Mouse (Mus musculus) MN1 (cell line): ENCODE data around the gene Meltf.

Experiments used
- DNase-seq: peaks from one replicate; pipeline ENCODE4 v3.0.0-alpha.2; 2016; ENCODE audit warnings: low spot score

The Meltf gene

GRCm38 (mm10) chr16:31893396-31894141 lies 15.0 kb downstream of the Meltf start:
- DNase-seq = no peak

DNA sequence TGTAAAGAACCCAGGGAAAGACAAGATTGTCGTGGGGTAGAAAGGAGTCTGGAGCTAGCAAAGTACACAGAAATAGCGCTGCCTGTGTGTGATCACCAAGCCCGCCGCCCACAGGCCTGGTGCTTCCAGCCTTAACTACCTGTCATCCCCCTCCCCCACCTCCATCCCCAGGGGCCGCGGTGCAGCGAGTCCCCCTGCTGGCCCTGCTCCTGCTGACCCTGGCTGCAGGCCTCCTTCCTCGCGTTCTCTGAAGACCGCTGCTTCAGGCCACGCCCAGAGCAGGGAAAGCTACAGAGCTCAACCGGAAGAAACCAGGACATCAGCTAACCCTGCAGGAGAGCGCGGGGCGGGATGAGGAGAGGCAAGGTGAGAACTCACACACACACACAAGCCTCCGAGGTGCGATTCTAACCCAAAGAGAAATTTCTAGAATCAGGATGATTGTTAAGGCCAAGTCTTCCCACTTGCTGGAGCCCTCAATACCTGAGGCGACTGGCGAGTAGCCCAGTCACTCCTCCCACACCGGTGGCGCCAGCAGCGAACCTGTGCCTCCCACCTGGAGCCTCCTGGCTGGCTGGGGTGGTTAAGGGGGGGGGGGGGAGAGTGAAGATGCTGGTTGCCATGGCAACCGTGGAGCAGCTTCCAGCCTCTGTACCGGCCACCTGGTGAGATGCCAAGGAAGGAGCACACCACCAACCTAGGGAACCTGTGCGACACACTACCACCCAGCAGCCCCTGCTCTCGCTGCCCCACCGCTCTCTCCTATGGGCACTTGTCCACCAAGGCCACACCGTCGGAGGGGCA lies 18.6 kb downstream of the Meltf start:
- DNase-seq = peak; percentile 69

GRCm38 (mm10) chr16:31898546-31899326 lies 20.1 kb downstream of the Meltf start:
- DNase-seq = no peak

- no peak for DNase-seq
Measured at GRCm38 (mm10) chr16:31901886-31902285, 23.3 kb downstream of the Meltf start.

DNA sequence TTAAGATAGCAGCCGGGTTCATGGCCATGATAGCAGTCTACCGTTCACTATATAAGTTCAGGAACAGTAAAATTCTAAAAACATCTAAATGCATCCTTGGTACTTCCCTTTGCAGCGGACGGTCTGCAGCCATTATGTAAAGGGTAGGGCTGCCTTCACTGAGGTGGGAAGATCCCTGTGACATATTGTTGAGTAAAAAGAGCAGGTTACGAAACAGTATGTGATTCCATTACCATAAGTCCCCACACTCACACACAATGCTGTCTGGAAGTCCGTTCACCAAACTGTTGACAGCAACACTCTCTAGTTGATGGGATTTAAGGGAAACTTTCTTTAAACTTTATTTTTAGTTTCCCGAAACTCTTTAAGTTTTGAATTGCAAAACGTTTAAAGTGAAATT lies 24.6 kb downstream of the Meltf start:
- DNase-seq = no peak

DNA sequence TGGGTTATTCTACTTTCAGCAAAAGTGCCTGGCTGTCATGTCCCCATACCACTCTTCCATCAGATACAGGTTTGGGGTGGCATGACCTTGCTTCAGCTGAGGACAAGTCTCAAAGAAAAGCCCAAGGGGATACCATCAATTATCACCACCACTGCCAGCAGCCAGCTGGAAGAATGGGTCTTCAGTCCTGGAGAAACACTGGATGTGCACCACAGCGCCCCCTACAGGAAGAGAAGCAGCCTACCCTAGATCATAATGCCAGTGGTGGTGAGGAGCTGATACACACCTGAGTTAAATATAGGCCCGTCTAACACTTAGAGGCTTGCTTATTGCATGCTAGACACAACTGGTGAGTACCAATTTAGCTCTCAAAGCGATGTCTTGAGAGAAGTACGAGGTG lies 26.7 kb downstream of the Meltf start:
- no peak for DNase-seq

- peak; percentile 42 for DNase-seq
Measured at GRCm38 (mm10) chr16:31905891-31906825, 27.5 kb downstream of the Meltf start.

DNA sequence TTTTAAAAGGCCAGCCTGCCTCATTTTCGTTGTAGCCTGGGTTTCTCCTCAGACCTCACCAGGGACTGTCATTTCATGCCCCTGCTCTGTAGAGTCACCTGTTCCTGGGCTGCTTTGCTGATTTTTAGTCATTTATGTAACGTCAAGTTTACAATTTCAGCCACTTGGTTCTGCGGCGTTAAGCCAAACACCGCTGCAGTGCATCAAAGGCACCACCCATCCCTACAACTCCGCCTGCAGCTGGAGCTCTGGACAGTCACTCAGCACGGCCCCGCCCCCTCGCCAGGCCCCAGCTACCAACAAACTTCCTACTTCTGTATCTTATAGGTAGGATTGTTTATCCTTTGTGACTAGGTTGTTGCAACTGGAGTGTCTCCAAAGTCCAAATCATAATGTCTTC lies 28.3 kb downstream of the Meltf start:
- peak; percentile 54 for DNase-seq

DNA sequence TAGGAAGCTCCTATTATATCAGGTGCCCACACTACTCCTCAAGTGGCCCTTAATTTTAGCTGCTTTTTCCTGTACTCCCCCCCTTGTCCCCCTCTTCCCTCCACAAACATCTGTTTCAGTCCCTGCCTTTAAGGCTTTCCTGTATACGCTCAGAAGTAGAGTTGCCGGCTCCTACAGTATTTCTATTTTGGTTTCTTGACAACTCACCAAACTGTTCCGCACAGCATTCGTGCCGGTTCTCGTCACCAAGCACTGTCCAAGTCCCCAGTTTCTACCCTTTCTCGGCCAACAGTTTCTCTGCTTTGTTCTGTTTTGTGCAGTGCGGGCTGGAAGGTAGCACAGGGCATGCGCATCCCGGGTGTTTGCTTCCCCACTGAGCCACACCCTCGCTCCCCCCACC lies 30.3 kb downstream of the Meltf start:
- no peak for DNase-seq

- DNase-seq = no peak
Measured at GRCm38 (mm10) chr16:31910281-31910847, 31.8 kb downstream of the Meltf start.

- no peak for DNase-seq
Measured at GRCm38 (mm10) chr16:31917776-31918175, 39.2 kb downstream of the Meltf start.

- DNase-seq = peak; percentile 83
Measured at GRCm38 (mm10) chr16:31918248-31918724, 39.7 kb downstream of the Meltf start.

DNA sequence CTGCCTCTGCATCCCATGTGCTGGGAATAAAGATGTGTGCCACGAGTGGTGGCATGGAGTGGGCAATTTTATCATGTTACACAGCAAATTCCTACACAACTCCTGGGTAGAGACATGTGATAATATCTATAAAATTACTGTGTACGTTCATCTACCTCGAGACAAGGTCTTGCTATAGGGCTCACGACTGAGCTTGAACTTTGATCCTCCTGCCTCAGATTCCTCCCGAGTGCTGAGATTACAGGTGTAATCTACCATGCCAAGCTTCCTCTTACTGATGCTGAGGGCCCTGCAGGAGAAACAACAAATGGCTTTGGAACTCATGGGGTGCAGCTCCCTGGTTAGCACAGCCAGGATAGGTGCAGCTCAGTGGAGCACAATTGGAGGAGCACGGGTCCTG lies 45.8 kb downstream of the Meltf start:
- no peak for DNase-seq

DNA sequence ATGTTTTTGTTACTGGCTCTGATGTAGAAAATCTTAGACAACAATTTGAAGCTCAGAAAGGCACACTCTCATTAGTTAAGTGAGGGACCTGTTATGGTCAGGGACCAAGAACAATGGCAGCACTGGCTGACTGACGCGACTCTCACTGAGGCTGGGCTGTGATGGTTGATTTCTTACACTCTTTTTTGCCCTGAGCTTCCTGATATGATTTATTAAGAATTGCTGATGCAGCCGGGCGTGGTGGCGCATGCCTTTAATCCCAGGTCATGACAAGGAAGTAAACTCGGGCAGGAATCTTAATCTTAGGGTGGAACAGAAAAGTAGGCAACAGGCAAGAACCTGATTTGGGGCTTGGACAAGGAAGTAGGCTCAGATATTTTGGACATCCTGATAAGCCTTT lies 47.5 kb downstream of the Meltf start:
- DNase-seq = no peak

- DNase-seq = no peak
Measured at GRCm38 (mm10) chr16:31926547-31927182, 48.1 kb downstream of the Meltf start.

DNA sequence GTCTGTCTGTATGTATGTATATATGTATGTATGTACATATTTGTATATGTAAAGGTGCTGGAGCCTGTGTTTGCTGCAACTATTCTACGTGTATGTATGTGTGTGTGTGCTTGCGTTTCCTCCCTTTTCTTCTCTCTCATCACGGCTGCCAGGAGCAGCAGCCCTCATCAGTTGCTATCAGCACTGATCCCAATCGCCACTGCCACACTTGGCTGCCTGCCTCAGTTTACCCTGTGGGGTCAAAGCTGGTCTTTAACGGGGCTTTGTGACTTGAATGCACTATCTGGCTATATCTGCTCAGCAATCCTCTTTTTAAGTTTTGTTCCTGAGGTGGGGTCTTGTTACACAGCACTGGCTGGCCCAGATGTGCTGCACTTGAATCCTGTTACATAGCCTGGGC lies 48.8 kb downstream of the Meltf start:
- DNase-seq = no peak

DNA sequence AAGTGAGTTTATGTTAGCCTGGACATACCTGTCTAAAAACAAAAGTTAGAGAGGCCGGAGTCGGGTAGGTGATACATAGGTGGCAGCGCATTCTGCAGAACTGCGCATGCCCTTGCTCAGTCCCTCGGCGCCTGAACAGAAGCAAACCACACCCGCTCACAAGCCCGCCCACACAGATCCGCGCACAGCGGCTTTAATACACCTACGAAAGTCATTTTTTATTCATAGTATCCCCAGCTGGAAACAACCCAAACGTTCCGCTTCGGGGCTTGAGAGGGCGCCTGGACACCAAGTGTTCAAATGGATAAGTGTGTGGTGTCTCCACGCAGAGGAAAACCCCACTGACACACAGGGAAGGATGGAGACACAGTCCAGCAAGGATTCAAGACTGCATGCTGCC lies 52.7 kb downstream of the Meltf start:
- peak; percentile 18 for DNase-seq

DNA sequence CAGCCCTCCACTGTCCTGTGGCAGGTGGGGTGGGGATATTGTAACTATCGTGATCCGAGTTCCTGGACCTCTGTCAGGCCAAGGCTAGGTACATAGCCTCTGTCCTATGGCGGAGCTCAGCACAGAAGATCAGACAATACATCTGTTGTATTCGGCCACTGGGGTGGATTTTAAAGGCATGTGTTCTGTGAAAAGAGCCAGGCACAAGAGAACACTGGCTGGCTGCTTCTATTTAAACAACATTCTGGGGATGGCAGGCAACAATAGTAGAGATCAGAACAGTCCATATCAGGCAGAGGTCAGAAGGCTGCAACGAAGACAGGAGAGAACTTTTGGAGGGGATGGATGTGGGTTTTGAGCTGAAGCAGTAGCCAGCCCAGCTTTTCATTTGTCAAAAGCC lies 53.6 kb downstream of the Meltf start:
- DNase-seq = no peak

DNA sequence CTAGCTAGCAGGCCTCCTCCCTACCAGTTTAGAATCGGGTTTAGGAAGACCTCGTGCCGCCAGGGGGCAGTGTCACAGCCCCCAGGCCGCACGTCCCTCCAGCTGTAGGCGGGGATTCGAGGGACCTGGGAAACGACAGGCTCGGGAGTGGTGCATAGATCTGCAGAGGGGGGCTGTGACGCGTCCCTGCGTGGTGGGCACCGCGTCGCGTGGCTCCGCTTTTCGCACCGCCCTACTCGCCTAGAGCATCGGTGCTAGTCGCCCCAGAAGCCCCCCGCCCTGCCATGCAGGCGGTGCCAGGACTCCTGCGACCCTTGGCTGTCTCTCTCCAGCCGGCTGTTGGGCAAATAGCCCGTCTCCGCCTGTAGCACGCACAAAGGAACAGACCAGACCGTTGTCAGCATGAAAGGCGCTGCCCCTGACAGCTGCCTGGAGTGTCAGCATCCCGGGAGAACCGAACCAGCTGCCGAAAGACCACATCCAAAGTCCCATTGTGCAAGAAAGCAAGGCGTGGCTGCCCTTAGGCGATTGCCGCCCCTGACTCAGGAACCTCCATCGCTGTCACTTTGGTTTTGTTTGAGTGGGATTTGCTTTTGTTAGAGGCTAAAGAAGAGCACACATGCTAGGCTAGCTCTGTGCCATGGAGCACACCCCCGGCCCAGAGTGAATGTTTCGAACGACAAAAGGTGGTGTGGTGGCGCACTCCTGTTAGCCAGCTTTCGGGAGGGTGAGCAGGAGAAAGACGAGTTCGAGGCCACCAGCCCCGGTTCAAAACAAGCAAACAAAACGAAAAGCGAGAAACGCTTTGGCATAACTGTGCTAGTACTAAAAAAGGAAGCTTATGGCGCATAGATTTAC lies 54.5 kb downstream of the Meltf start:
- peak; percentile 94 for DNase-seq
